ENCODE assay signal across 20 mouse cellular contexts in genomic region chr19:37545231-37545630, GRCm38 (mm10). TPM values are rescaled to one million over a fixed set of nuclear protein-coding genes. Genes with fewer than 3 reads are reported as not detected.
A peak's percentile ranks its signal among the peaks of the same experiment; 100 is the strongest.
DNase-seq lines count a peak whose midpoint lies in the region; ATAC-seq and TF ChIP-seq lines count a peak whose summit lies in the region.
"Had no signal": no experiment of that assay in that cellular context is flagged by ENCODE, and none has a peak within 500 bp of the region (broad histone marks: within the 10 kb centered on the region; RNA-seq: fewer than 3 reads in every experiment).

No protein-coding gene starts in this region.

- 40% methylated on average over 3 of the region's 3 CpGs for WGBS in kidney, postnatal 0 days
- WGBS in kidney, embryonic 15.5 days: 48% methylated on average over 3 of the region's 3 CpGs
- 29% methylated on average over 3 of the region's 3 CpGs for WGBS in intestine, postnatal 0 days

- peak; percentile 44 for DNase-seq in kidney, adult 11 months
- DNase-seq in kidney, postnatal 10 days: no peak
- DNase-seq in kidney, postnatal 0 days (ENCODE audit: low spot score): no peak
- no peak for DNase-seq in adrenal gland, adult 2 months
- DNase-seq: adrenal gland, postnatal 36 days; cerebellum, adult 2 months; cerebellum, postnatal 10 days; forebrain, postnatal 0 days; gastrocnemius, postnatal 36 days; heart, adult 18-20 months; heart, postnatal 14 days had no signal

- no peak for TF ChIP-seq CTCF in kidney, postnatal 0 days (IDR thresholded peaks at IDR 0.05; ENCODE audit: low read depth)
- no peak for TF ChIP-seq CTCF in intestine, postnatal 0 days (IDR thresholded peaks at IDR 0.05; ENCODE audit: low read depth)

- H3K27ac ChIP-seq in kidney, postnatal 0 days: no peak overlapping the region
- no peak overlapping the region for H3K27ac ChIP-seq in kidney, embryonic 15.5 days
- peak overlapping the region; percentile 68 for H3K27ac ChIP-seq in intestine, postnatal 0 days (ENCODE audit: low read depth, low read length)
- H3K27ac ChIP-seq: embryonic facial prominence, embryonic 10.5 days; forebrain, embryonic 13.5 days; heart, embryonic 10.5 days; heart, embryonic 15.5 days; hindbrain, embryonic 14.5 days had no signal

- no peaks in the 10 kb centered on the region for H3K27me3 ChIP-seq in kidney, postnatal 0 days (ENCODE audit: insufficient read depth, low read length)
- H3K27me3 ChIP-seq in kidney, embryonic 15.5 days: peaks cover 19% of the 10 kb centered on the region
- H3K27me3 ChIP-seq in intestine, postnatal 0 days (replicated peaks; ENCODE audit: control insufficient read depth, insufficient read depth, low read length): no peaks in the 10 kb centered on the region

- peak; percentile 38 for ATAC-seq in kidney, postnatal 0 days (replicated peaks; ENCODE audit: low FRiP score, low read depth)
- ATAC-seq in kidney, embryonic 15.5 days (replicated peaks; ENCODE audit: low FRiP score): no peak
- peak; percentile 74 for ATAC-seq in intestine, postnatal 0 days
- ATAC-seq: activated CD4-positive, CD25-positive, alpha-beta regulatory T cell, adult 4 months; forebrain, embryonic 13.5 days; forebrain, postnatal 0 days; Patski had no signal

- H3K36me3 ChIP-seq in kidney, postnatal 0 days (ENCODE audit: insufficient read depth, low read length): no peaks in the 10 kb centered on the region
- no peaks in the 10 kb centered on the region for H3K36me3 ChIP-seq in kidney, embryonic 15.5 days
- no peaks in the 10 kb centered on the region for H3K36me3 ChIP-seq in intestine, postnatal 0 days (ENCODE audit: control insufficient read depth, insufficient read depth)
- H3K36me3 ChIP-seq: embryonic facial prominence, embryonic 10.5 days; heart, embryonic 10.5 days; heart, embryonic 15.5 days had no signal

- no peak overlapping the region for H3K4me2 ChIP-seq in kidney, postnatal 0 days (ENCODE audit: low read length)
- no peak overlapping the region for H3K4me2 ChIP-seq in kidney, embryonic 15.5 days
- H3K4me2 ChIP-seq in intestine, postnatal 0 days (replicated peaks; ENCODE audit: low read depth): 0 out of 2 replicates have a peak overlapping the region, but pooled peaks have one; percentile 27
- H3K4me2 ChIP-seq: forebrain, embryonic 13.5 days; heart, embryonic 15.5 days; hindbrain, embryonic 14.5 days had no signal

- no peak overlapping the region for H3K4me3 ChIP-seq in kidney, postnatal 0 days (replicated peaks; ENCODE audit: low read depth, low read length)
- no peak overlapping the region for H3K4me3 ChIP-seq in kidney, embryonic 15.5 days (replicated peaks)
- no peak overlapping the region for H3K4me3 ChIP-seq in intestine, postnatal 0 days (ENCODE audit: low read depth, low read length)
- H3K4me3 ChIP-seq: embryonic facial prominence, embryonic 10.5 days; forebrain, embryonic 13.5 days; heart, embryonic 10.5 days; heart, embryonic 15.5 days had no signal

- H3K4me1 ChIP-seq in kidney, postnatal 0 days (replicated peaks; ENCODE audit: insufficient read depth, low read length): no peaks in the 10 kb centered on the region
- H3K4me1 ChIP-seq in kidney, embryonic 15.5 days: peaks cover 11% of the 10 kb centered on the region; the same call in 1 of the 2 replicates
- H3K4me1 ChIP-seq in intestine, postnatal 0 days (replicated peaks; ENCODE audit: control insufficient read depth, insufficient read depth, low read length): no peaks in the 10 kb centered on the region

- no peak overlapping the region for H3K9ac ChIP-seq in kidney, postnatal 0 days (ENCODE audit: low read depth, low read length)
- H3K9ac ChIP-seq in kidney, embryonic 15.5 days: no peak overlapping the region
- H3K9ac ChIP-seq in intestine, postnatal 0 days (ENCODE audit: low read depth, low read length): no peak overlapping the region
- H3K9ac ChIP-seq: forebrain, embryonic 13.5 days; forebrain, postnatal 0 days; heart, embryonic 15.5 days; hindbrain, embryonic 14.5 days had no signal

- H3K9me3 ChIP-seq in kidney, postnatal 0 days (replicated peaks; ENCODE audit: low read length): no peaks in the 10 kb centered on the region
- no peaks in the 10 kb centered on the region for H3K9me3 ChIP-seq in kidney, embryonic 15.5 days (replicated peaks)
- no peaks in the 10 kb centered on the region for H3K9me3 ChIP-seq in intestine, postnatal 0 days (ENCODE audit: control insufficient read depth)
- H3K9me3 ChIP-seq: embryonic facial prominence, embryonic 10.5 days; forebrain, embryonic 13.5 days; heart, embryonic 10.5 days; heart, embryonic 15.5 days had no signal

RNA-seq across cellular contexts. Expression of gene Exoc6, which starts 5.0 kb away (rescaled TPM):
- polyA plus RNA-seq in kidney, postnatal 0 days (2015; fragmentation: Nextera tagmentation; extraction: Ambion mirVana): 28.1 and 29.9 TPM in 2 replicates
- 23.2 and 23.4 TPM in 2 replicates for polyA plus RNA-seq in kidney, embryonic 15.5 days (2015; fragmentation: Nextera tagmentation; extraction: Ambion mirVana)
- 23.3 and 24.6 TPM in 2 replicates for polyA plus RNA-seq in intestine, postnatal 0 days (2015; fragmentation: Nextera tagmentation; extraction: Ambion mirVana)
- 10 to 100 TPM; 20.5 to 20.9 TPM for total RNA-seq in adrenal gland, adult 2 months (2021)
- polyA plus RNA-seq in adrenal gland, adult 2 months (2012; rRNA removed): 3.3 and 3.7 TPM in 2 replicates
